Mouse (Mus musculus) E14TG2a.4 (cell line): Measurements from ENCODE around the gene Zbtb2.
"Not testable (repeated sequence)": the region's sequence is repeated elsewhere in the genome, so short reads cannot be mapped to it uniquely, and the experiment has no call there.

Source experiments
- H3K27me3 ChIP-seq: 2 replicates; pipeline ENCODE4 v1.6.1; 2014; ENCODE audit warnings: low read length, control low read depth; ENCODE audit not compliant: insufficient read depth
- H3K36me3 ChIP-seq: 2 replicates; pipeline ENCODE4 v1.6.1; 2014; ENCODE audit warnings: low read length, control low read depth; ENCODE audit not compliant: insufficient read depth
- H3K4me1 ChIP-seq: replicated peaks from 2 replicates; pipeline ENCODE4 v1.6.1; 2014; ENCODE audit warnings: low read depth, low read length, control low read depth
- H3K4me3 ChIP-seq: replicated peaks from 2 replicates; pipeline ENCODE4 v1.5.1; 2014; ENCODE audit warnings: mild to moderate bottlenecking, low read length
- H3K9me3 ChIP-seq: 2 replicates; pipeline ENCODE4 v1.6.1; 2014; ENCODE audit warnings: low read length, control low read depth
- CTCF ChIP-seq: conservative IDR thresholded peaks from 2 replicates; pipeline ENCODE4 v1.5.1; 2014; ENCODE audit warnings: low read length
- NANOG ChIP-seq: IDR thresholded peaks from 2 replicates; pipeline ENCODE4 v1.6.1; 2014; ENCODE audit warnings: borderline replicate concordance, low read length, mixed read lengths
- POU5F1 ChIP-seq: IDR thresholded peaks from 2 replicates; pipeline ENCODE4 v1.6.1; 2014; ENCODE audit warnings: low read length, borderline replicate concordance

Zbtb2 gene

GRCm38 (mm10) chr10:4387701-4388383 is at the start of gene Zbtb2:
Gene Zbtb2, minus strand, starts transcription at chr10:4388108.
- Histone ChIP-seq H3K36me3 (peaks cover 47% of the 10 kb centered on the region), H3K4me1 (peaks cover 68% of the 10 kb centered on the region), H3K4me3 (peak within 1 kb of the TSS; percentile 90), H3K9me3 (no peaks in the 10 kb centered on the region), H3K27me3 (no peaks in the 10 kb centered on the region)
- TF ChIP-seq NANOG (no peak), CTCF (no peak), POU5F1 (no peak)

- peaks cover 68% of the 10 kb centered on the region for H3K4me1 ChIP-seq
- TF ChIP-seq POU5F1 (no peak), CTCF (no peak), NANOG (no peak)
- H3K36me3 ChIP-seq = peaks cover 59% of the 10 kb centered on the region
- H3K9me3 ChIP-seq = no peaks in the 10 kb centered on the region
- no peaks in the 10 kb centered on the region for H3K27me3 ChIP-seq
- H3K4me3 ChIP-seq = peak overlapping the region; percentile 51
These were observed 47.5 kb upstream of the Zbtb2 start for GRCm38 (mm10) chr10:4435416-4435815.

GRCm38 (mm10) chr10:4433871-4434270 is 46.0 kb upstream of the Zbtb2 start:
- H3K27me3 ChIP-seq, H3K9me3 ChIP-seq: not testable (repeated sequence)
- H3K36me3 ChIP-seq = peaks cover 57% of the 10 kb centered on the region
- peak overlapping the region; percentile 92 for H3K4me3 ChIP-seq
- H3K4me1 ChIP-seq = peaks cover 82% of the 10 kb centered on the region

- Histone ChIP-seq H3K4me3 (peak overlapping the region; percentile 92), H3K4me1 (peaks cover 76% of the 10 kb centered on the region), H3K9me3 (no peaks in the 10 kb centered on the region), H3K36me3 (peaks cover 57% of the 10 kb centered on the region), H3K27me3 (no peaks in the 10 kb centered on the region)
- TF ChIP-seq CTCF (peak; percentile 24), POU5F1 (no peak)
These were observed 45.3 kb upstream of the Zbtb2 start for GRCm38 (mm10) chr10:4432996-4433755.

- H3K27me3 ChIP-seq = no peaks in the 10 kb centered on the region
- peaks cover 68% of the 10 kb centered on the region for H3K4me1 ChIP-seq
- H3K36me3 ChIP-seq = peaks cover 56% of the 10 kb centered on the region
These were observed 44.4 kb upstream of the Zbtb2 start, which contains the start of the genes Rmnd1 and Armt1 for GRCm38 (mm10) chr10:4432123-4432931. Gene Rmnd1, minus strand, starts transcription at chr10:4432388. Gene Armt1, plus strand, starts transcription at chr10:4432467.

GRCm38 (mm10) chr10:4431746-4432122 is 43.8 kb upstream of the Zbtb2 start:
- H3K27me3 ChIP-seq = no peaks in the 10 kb centered on the region
- H3K36me3 ChIP-seq = peaks cover 57% of the 10 kb centered on the region
- no peak for TF ChIP-seq NANOG
- TF ChIP-seq POU5F1 = no peak
- TF ChIP-seq CTCF = no peak
- no peaks in the 10 kb centered on the region for H3K9me3 ChIP-seq
- H3K4me3 ChIP-seq = peak overlapping the region; percentile 92
- peaks cover 62% of the 10 kb centered on the region for H3K4me1 ChIP-seq

More at GRCm38 (mm10) chr10:4432123-4432931, 44.4 kb upstream of the Zbtb2 start, which contains the start of the genes Rmnd1 and Armt1:
- no peaks in the 10 kb centered on the region for H3K9me3 ChIP-seq
- TF ChIP-seq NANOG (no peak), POU5F1 (no peak), CTCF (no peak)
- H3K4me3 ChIP-seq = peak within 1 kb of the TSS; percentile 92

- H3K4me1 ChIP-seq = peaks cover 53% of the 10 kb centered on the region
- peaks cover 58% of the 10 kb centered on the region for H3K36me3 ChIP-seq
- no peaks in the 10 kb centered on the region for H3K27me3 ChIP-seq
- H3K4me3 ChIP-seq = peak overlapping the region; percentile 92
- no peaks in the 10 kb centered on the region for H3K9me3 ChIP-seq
- TF ChIP-seq CTCF = no peak
- no peak for TF ChIP-seq POU5F1
- TF ChIP-seq NANOG = no peak
These were observed 42.9 kb upstream of the Zbtb2 start for GRCm38 (mm10) chr10:4430826-4431225.

- Histone ChIP-seq H3K4me3 (peak overlapping the region; percentile 92), H3K4me1 (peaks cover 49% of the 10 kb centered on the region), H3K27me3 (no peaks in the 10 kb centered on the region), H3K9me3 (no peaks in the 10 kb centered on the region), H3K36me3 (peaks cover 59% of the 10 kb centered on the region)
- no peak for TF ChIP-seq NANOG
- no peak for TF ChIP-seq CTCF
- TF ChIP-seq POU5F1 = no peak
These were observed 42.5 kb upstream of the Zbtb2 start for GRCm38 (mm10) chr10:4430399-4430798.
